12 mouse cellular contexts compared by ENCODE assay signal in the genomic region with DNA sequence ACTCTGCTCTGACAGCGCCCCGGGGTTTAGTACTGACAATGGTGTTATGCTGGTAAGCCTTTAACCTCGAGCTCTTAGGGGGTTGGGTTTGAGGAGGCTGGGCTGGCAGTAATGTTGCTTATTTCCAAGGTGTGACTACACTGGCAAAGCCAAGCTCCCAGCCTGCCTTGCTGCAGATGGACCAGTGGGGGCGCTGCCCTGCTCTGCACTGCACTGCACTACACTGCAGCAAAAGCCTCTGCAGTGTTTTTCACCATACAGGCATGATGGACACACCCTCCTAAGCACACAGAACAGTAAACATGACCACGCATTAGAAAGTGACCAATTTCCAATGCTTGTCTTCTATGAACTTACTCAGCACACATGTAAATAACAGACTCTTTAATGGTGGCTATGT. TPM values are rescaled to one million over a fixed set of nuclear protein-coding genes. Genes with fewer than 3 reads are reported as not detected.
A peak's percentile ranks its signal among the peaks of the same experiment; 100 is the strongest.
DNase-seq lines count a peak whose midpoint lies in the region; ATAC-seq and TF ChIP-seq lines count a peak whose summit lies in the region.
"Had no signal": no experiment of that assay in that cellular context is flagged by ENCODE, and none has a peak within 500 bp of the region (broad histone marks: within the 10 kb centered on the region; RNA-seq: fewer than 3 reads in every experiment).

No protein-coding gene starts in this region.

- TF ChIP-seq POLR2A in heart, adult 2 months (IDR thresholded peaks at IDR 0.05; ENCODE audit: insufficient read depth, low read depth, low read length): no peak

- ATAC-seq in liver, postnatal 0 days: no peak

- TF ChIP-seq CTCF in heart, adult 2 months (IDR thresholded peaks at IDR 0.05): 0 out of 2 replicates have a peak, but pooled peaks have one; percentile 7
- peak; percentile 47 for TF ChIP-seq CTCF in liver, postnatal 0 days (IDR thresholded peaks at IDR 0.05; ENCODE audit: low read depth)

- intact Hi-C loops in heart, adult 2 months (cut with DNase I): no loop called here
- intact Hi-C loops in heart, postnatal 10 days (cut with DNase I): no loop called here

- DNase-seq in heart, adult 2 months: no peak
- no peak for DNase-seq in heart, postnatal 10 days
- DNase-seq in retina, embryonic 14.5 days (ENCODE audit: low spot score): peak; percentile 35
- DNase-seq in retina, postnatal 1 day: no peak
- DNase-seq in liver, postnatal 0 days: no peak
- DNase-seq in thymus, postnatal 4 days: peak; percentile 80
- DNase-seq in gastrocnemius, postnatal 25 days: no peak
- no peak for DNase-seq in Muller cell, postnatal 12 days (ENCODE audit: inconsistent ontology term)
- DNase-seq: cerebellum, adult 9-10 months; gastrocnemius, postnatal 14 days; kidney, adult 9 months had no signal

- no peak overlapping the region for H3K27ac ChIP-seq in heart, adult 2 months
- H3K27ac ChIP-seq in liver, postnatal 0 days (ENCODE audit: low read depth): no peak overlapping the region

- H3K4me3 ChIP-seq in heart, adult 2 months: no peak overlapping the region
- no peak overlapping the region for H3K4me3 ChIP-seq in liver, postnatal 0 days (ENCODE audit: low read depth, low read length)

- no peaks in the 10 kb centered on the region for H3K79me2 ChIP-seq in heart, adult 2 months (replicated peaks; ENCODE audit: control insufficient read depth, insufficient read depth, low read length)

- H3K27me3 ChIP-seq in heart, adult 2 months (ENCODE audit: control insufficient read depth, insufficient read depth, low read length): no peaks in the 10 kb centered on the region
- no peaks in the 10 kb centered on the region for H3K27me3 ChIP-seq in liver, postnatal 0 days (ENCODE audit: insufficient read depth, low read length)

- no peaks in the 10 kb centered on the region for H3K36me3 ChIP-seq in heart, adult 2 months (ENCODE audit: control insufficient read depth, insufficient read depth, low read length)
- H3K36me3 ChIP-seq in liver, postnatal 0 days (replicated peaks; ENCODE audit: insufficient read depth, low read length): no peaks in the 10 kb centered on the region

- 54% methylated on average over 5 of the region's 5 CpGs for WGBS in heart, adult 2 months
- 47% methylated on average over 5 of the region's 5 CpGs for WGBS in liver, postnatal 0 days (ENCODE audit: insufficient replicate concordance)

- no peaks in the 10 kb centered on the region for H3K4me1 ChIP-seq in heart, adult 2 months (ENCODE audit: control insufficient read depth, insufficient read depth, low read length)
- H3K4me1 ChIP-seq in liver, postnatal 0 days (ENCODE audit: insufficient read depth): no peaks in the 10 kb centered on the region

- TF ChIP-seq EP300 in heart, adult 2 months (IDR thresholded peaks at IDR 0.05; ENCODE audit: insufficient read depth, low read depth, low read length): no peak
- no peak for TF ChIP-seq EP300 in liver, postnatal 0 days (IDR thresholded peaks at IDR 0.05; ENCODE audit: low read depth)

- H3K9me3 ChIP-seq in liver, postnatal 0 days (ENCODE audit: low read length): no peaks in the 10 kb centered on the region

- no peak overlapping the region for H3K4me2 ChIP-seq in liver, postnatal 0 days (ENCODE audit: low read depth, low read length)

- H3K9ac ChIP-seq in heart, adult 2 months (ENCODE audit: low read depth, low read length): no peak overlapping the region
- H3K9ac ChIP-seq in liver, postnatal 0 days (replicated peaks): no peak overlapping the region

RNA-seq across cellular contexts. Expression of a gene that starts 11.2 kb away (rescaled TPM):
- total RNA-seq in heart, adult 2 months (2021): under 1 TPM; 0.34 to 0.43 TPM
- polyA plus RNA-seq in heart, adult 2 months (2012; rRNA removed): 0.62 and 0.67 TPM in 2 replicates
- 1 to 10 TPM in 1 of 2 experiments, under 1 TPM in 1; 0.57 to 1.1 TPM for total RNA-seq in heart, postnatal 10 days (2021)
- 0.60 and 1.1 TPM in 2 replicates for polyA plus RNA-seq in liver, postnatal 0 days (2015; fragmentation: Nextera tagmentation; extraction: Ambion mirVana)
- total RNA-seq in gastrocnemius, postnatal 25 days (2021): under 1 TPM; 0.05 to 0.40 TPM
- total RNA-seq: MEL had no signal

Comparison
In these comparisons a context has a peak if more than half of its experiments do, and no peak if none do; other contexts are left out.
1. DNase-seq: peak in retina, embryonic 14.5 days (single experiment) and thymus, postnatal 4 days (single experiment); none in heart, adult 2 months (0 of 2), heart, postnatal 10 days (0 of 2), retina, postnatal 1 day (single experiment), liver, postnatal 0 days (single experiment), gastrocnemius, postnatal 25 days (single experiment) and Muller cell, postnatal 12 days (single experiment).